Mouse (Mus musculus) heart, embryonic 11.5 days (tissue): Measurements from ENCODE around the gene St3gal6. TPM values are rescaled to one million over a fixed set of nuclear protein-coding genes. Genes with fewer than 3 reads are reported as not detected.

Source experiments
- polyA plus RNA-seq: library from polyadenylated mRNA; unstranded; fragments of >200 nt; fragmentation: Nextera tagmentation; extraction: Ambion mirVana; gene quantifications from 2 replicates; pipeline ENCODE4 v1.2.1, GENCODE M21; 2014

The St3gal6 gene
- polyA plus RNA-seq, 1 experiment from 2014 or later, result 17.7 TPM

Other genes starting within 250 kb of the St3gal6 start
- gene Dcbld2, start 115.8 kb downstream of the St3gal6 start, polyA plus RNA-seq, result 19.0 and 19.6 TPM in 2 replicates
- gene Gm813, start 92.7 kb upstream of the St3gal6 start, polyA plus RNA-seq, result not detected in 2 replicates
- not detected in 2 replicates for gene E330017A01Rik, start 114.5 kb upstream of the St3gal6 start, polyA plus RNA-seq
- 45.7 and 67.7 TPM in 2 replicates for gene Cpox, start 146.0 kb upstream of the St3gal6 start, polyA plus RNA-seq
- not detected in 2 replicates for gene Gpr15, start 194.8 kb upstream of the St3gal6 start, polyA plus RNA-seq
- 113 and 122 TPM in 2 replicates for gene Cldnd1, start 203.7 kb upstream of the St3gal6 start, polyA plus RNA-seq
- gene Olfr172, start 238.9 kb upstream of the St3gal6 start, polyA plus RNA-seq, result not detected in 2 replicates